Mouse (Mus musculus) kidney, postnatal 0 days (tissue): ENCODE data around the gene Mosmo. TPM values are rescaled to one million over a fixed set of nuclear protein-coding genes. Genes with fewer than 3 reads are reported as not detected.

Source experiments
- ATAC-seq: fragments of 200-750 bp; cut with Nextera tagmentation; replicated peaks from 2 replicates; pipeline ENCODE4 v1.8.0; 2017; ENCODE audit warnings: low read depth, moderate number of reproducible peaks, moderate TSS enrichment, moderate library complexity; ENCODE audit not compliant: low FRiP score
- DNase-seq: peaks from one replicate; pipeline ENCODE4 v3.0.0-alpha.2; 2016; ENCODE audit warnings: low spot score
- H3K27ac ChIP-seq: fragments of 300-500 bp; sonication (generic); 2 replicates; pipeline ENCODE4 v1.5.1; 2014; ENCODE audit warnings: mild to moderate bottlenecking
- H3K27me3 ChIP-seq: fragments of 300-500 bp; sonication (generic); 2 replicates; pipeline ENCODE4 v1.6.1; 2014; ENCODE audit warnings: low read length, mixed read lengths; ENCODE audit not compliant: insufficient read depth
- H3K36me3 ChIP-seq: fragments of 300-500 bp; sonication (generic); 2 replicates; pipeline ENCODE4 v1.6.1; 2014; ENCODE audit warnings: low read length, mixed read lengths; ENCODE audit not compliant: insufficient read depth
- H3K4me1 ChIP-seq: fragments of 300-500 bp; sonication (generic); replicated peaks from 2 replicates; pipeline ENCODE4 v1.6.1; 2014; ENCODE audit warnings: antibody characterized with exemption, low read length, mixed read lengths; ENCODE audit not compliant: insufficient read depth
- H3K4me2 ChIP-seq: fragments of 300-500 bp; sonication (generic); 2 replicates; pipeline ENCODE4 v1.6.1; 2014; ENCODE audit warnings: mild to moderate bottlenecking, low read length, moderate library complexity, mixed read lengths
- H3K4me3 ChIP-seq: fragments of 300-500 bp; sonication (generic); replicated peaks from 2 replicates; pipeline ENCODE4 v1.5.1; 2014; ENCODE audit warnings: low read depth, low read length
- H3K9ac ChIP-seq: fragments of 300-500 bp; sonication (generic); 2 replicates; pipeline ENCODE4 v1.6.1; 2014; ENCODE audit warnings: low read depth, low read length
- H3K9me3 ChIP-seq: fragments of 300-500 bp; sonication (generic); replicated peaks from 2 replicates; pipeline ENCODE4 v1.6.1; 2016; ENCODE audit warnings: low read length, inconsistent platforms, mixed read lengths
- CTCF ChIP-seq: IDR thresholded peaks from 2 replicates; pipeline ENCODE4 v1.5.1; 2016; ENCODE audit warnings: antibody characterized with exemption, low read depth, mild to moderate bottlenecking, moderate library complexity
- WGBS: fragments of 180-500 bp; shearing (Covaris S2); extraction: QIAGEN DNeasy Blood & Tissue Kit; methylation state at CpG from one replicate; pipeline ENCODE4 v1.1.7; 2014; 5-methylcytosine and 5-hydroxymethylcytosine counted together
- polyA plus RNA-seq: library from polyadenylated mRNA; unstranded; fragments of >200 nt; fragmentation: Nextera tagmentation; extraction: Ambion mirVana; gene quantifications from 2 replicates; pipeline ENCODE4 v1.2.1, GENCODE M21; 2015

Mosmo gene
- polyA plus RNA-seq, 1 experiment from 2014 or later, result 16.2 TPM

DNA sequence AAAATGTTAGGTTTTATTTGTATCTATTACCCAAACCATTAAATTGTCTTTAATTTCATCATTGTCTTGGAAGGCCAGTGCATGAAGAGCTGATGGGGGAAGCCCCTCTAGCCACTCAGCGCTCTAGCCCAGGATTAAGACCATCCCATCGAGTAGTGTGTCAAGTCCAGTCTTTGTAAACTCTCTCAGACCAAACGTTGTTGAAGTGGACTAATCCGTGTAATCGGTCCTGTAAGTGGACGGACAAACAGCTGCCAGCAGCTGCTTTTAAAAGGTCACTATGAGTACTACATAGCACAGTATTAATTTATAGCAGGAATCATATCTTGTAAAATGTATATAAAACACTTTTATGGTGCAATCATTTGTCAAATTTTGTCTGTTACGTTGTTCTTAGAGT is 55.5 kb downstream of the Mosmo start:
- Histone ChIP-seq H3K9me3 (no peaks in the 10 kb centered on the region), H3K27ac (peak overlapping the region; percentile 54; the same call in 1 of the 2 replicates), H3K36me3 (no peaks in the 10 kb centered on the region), H3K4me3 (no peak overlapping the region), H3K27me3 (no peaks in the 10 kb centered on the region), H3K4me1 (no peaks in the 10 kb centered on the region), H3K9ac (no peak overlapping the region), H3K4me2 (no peak overlapping the region)
- TF ChIP-seq CTCF, result no peak
- peak; percentile 59; the same call in 1 of the 2 replicates for ATAC-seq
- 69% methylated on average over 7 of the region's 7 CpGs for WGBS
- peak; percentile 82 for DNase-seq

GRCm38 (mm10) chr7:120739018-120739417 is 61.6 kb downstream of the Mosmo start, which contains the start of gene Vwa3a:
TSS of gene Vwa3a (plus strand) at chr7:120739318.
- H3K36me3 ChIP-seq, result no peaks in the 10 kb centered on the region
- H3K9me3 ChIP-seq, result no peaks in the 10 kb centered on the region
- ATAC-seq (no peak), DNase-seq (no peak)
- H3K9ac ChIP-seq, result no peak within 1 kb of the TSS
- H3K27ac ChIP-seq, result no peak within 1 kb of the TSS
- no peaks in the 10 kb centered on the region for H3K27me3 ChIP-seq
- H3K4me2 ChIP-seq, result no peak within 1 kb of the TSS
- 73% methylated on average over 6 of the region's 6 CpGs for WGBS
- H3K4me1 ChIP-seq, result no peaks in the 10 kb centered on the region
- no peak within 1 kb of the TSS for H3K4me3 ChIP-seq
- no peak for TF ChIP-seq CTCF

DNA sequence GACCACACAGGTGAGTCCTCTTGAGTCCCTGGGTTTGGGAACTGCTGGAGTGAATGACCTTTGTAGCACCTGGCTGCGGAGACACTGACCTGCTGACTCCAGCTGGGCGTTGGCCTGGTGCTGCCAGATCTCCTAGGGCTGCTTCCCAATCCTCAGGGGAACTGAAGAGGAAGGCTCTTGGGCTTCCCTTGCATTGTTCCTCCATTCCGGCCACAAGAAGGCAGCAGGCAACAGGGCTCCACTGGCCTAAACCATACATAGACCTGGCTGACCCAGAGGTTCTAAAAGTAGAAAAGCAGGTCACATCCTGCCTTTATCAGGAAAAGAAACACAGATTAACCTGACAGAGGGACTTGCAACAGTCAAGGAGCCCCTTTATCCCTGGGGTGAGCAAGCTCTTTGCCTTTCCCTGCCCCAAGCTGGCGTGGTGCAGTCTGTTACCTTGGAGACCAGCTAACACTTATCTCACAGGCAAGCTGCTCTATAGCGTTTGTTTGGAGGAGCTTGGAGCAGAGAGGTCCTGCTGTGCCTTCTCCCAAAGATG is 62.2 kb downstream of the Mosmo start:
- no peaks in the 10 kb centered on the region for H3K4me1 ChIP-seq
- peak; percentile 44; the same call in 1 of the 2 replicates for TF ChIP-seq CTCF
- no peak overlapping the region for H3K27ac ChIP-seq
- H3K9ac ChIP-seq, result no peak overlapping the region
- H3K27me3 ChIP-seq, result no peaks in the 10 kb centered on the region
- 23% methylated on average over 5 of the region's 5 CpGs for WGBS
- DNase-seq (peak; percentile 22), ATAC-seq (no peak)
- H3K4me3 ChIP-seq, result no peak overlapping the region
- H3K9me3 ChIP-seq, result no peaks in the 10 kb centered on the region
- H3K36me3 ChIP-seq, result no peaks in the 10 kb centered on the region
- no peak overlapping the region for H3K4me2 ChIP-seq

GRCm38 (mm10) chr7:120743366-120744351 is 66.2 kb downstream of the Mosmo start:
- DNase-seq (no peak), ATAC-seq (0 out of 2 replicates have a peak, but pooled peaks have one; percentile 27)
- Histone ChIP-seq H3K4me3 (no peak overlapping the region), H3K27me3 (no peaks in the 10 kb centered on the region), H3K9me3 (no peaks in the 10 kb centered on the region), H3K36me3 (no peaks in the 10 kb centered on the region), H3K9ac (no peak overlapping the region), H3K27ac (no peak overlapping the region), H3K4me1 (no peaks in the 10 kb centered on the region), H3K4me2 (no peak overlapping the region)
- WGBS, result 71% methylated on average over 14 of the region's 14 CpGs
- no peak for TF ChIP-seq CTCF

DNA sequence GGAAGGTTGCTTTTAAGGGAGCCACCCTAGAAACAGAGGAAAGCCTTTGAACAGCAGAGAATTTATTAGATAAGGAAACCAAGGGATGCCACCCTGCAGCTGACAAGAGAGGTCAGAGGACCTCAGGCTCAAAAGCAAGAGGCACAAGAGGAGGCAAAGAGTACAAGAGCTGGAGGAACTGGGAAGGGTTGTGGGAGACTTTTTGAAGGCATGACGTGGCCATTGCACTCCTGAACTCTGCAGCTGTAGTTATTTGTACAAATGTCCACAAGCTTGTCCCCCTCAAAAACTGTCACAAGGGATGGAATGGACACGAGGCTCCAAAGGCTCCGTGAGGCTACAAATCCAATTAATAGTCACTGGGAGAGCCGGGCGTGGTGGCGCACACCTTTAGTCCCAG is 67.2 kb downstream of the Mosmo start:
- WGBS, result 76% methylated on average over 6 of the region's 6 CpGs
- no peak for ATAC-seq
- H3K27ac ChIP-seq, result no peak overlapping the region

GRCm38 (mm10) chr7:120746029-120746428 is 68.6 kb downstream of the Mosmo start:
- Histone ChIP-seq H3K9ac (no peak overlapping the region), H3K36me3 (no peaks in the 10 kb centered on the region), H3K9me3 (no peaks in the 10 kb centered on the region), H3K27me3 (no peaks in the 10 kb centered on the region), H3K27ac (no peak overlapping the region), H3K4me1 (no peaks in the 10 kb centered on the region), H3K4me2 (no peak overlapping the region), H3K4me3 (no peak overlapping the region)
- no peak for ATAC-seq
- peak; percentile 67 for DNase-seq
- no peak for TF ChIP-seq CTCF
- 60% methylated on average over 3 of the region's 3 CpGs for WGBS

More for the DNA sequence above, 67.2 kb downstream of the Mosmo start:
- H3K9me3 ChIP-seq, result no peaks in the 10 kb centered on the region
- H3K4me2 ChIP-seq, result no peak overlapping the region
- no peak for TF ChIP-seq CTCF
- DNase-seq, result peak; percentile 56
- no peaks in the 10 kb centered on the region for H3K27me3 ChIP-seq
- H3K4me3 ChIP-seq, result no peak overlapping the region
- no peaks in the 10 kb centered on the region for H3K4me1 ChIP-seq
- H3K9ac ChIP-seq, result no peak overlapping the region
- H3K36me3 ChIP-seq, result no peaks in the 10 kb centered on the region
